Mouse (Mus musculus) cerebellum, adult (tissue): Measurements from ENCODE around the gene Pdcd6.

Experiments used
- ATAC-seq: cut with Nextera tagmentation; 2 replicates; pipeline ENCODE4 v1.9.2; 2017; ENCODE audit warnings: mild to moderate bottlenecking, moderate library complexity, mixed read lengths; ENCODE audit not compliant: insufficient number of reproducible peaks, low FRiP score, low TSS enrichment

Pdcd6 gene

GRCm38 (mm10) chr13:74289646-74290045, 27.7 kb downstream of the Pdcd6 start:
- ATAC-seq, result no peak

DNA sequence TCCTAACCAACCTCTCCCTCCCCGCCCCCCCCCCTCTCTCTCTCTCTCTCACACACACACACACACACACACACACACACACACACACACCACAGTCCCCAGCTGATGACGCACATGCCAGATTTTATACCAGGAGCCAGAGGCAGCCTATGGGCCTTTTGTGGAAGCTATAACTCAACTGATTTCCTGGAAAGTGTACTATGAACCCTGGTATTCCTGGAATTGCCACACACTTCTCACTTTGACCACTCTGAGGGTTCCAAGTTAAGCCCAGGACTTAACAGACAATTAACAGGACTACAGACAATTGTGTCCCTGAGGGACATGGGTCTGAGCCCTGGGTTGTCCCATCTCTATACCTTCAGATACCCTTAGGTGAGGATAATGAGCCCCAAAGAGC, 35.1 kb downstream of the Pdcd6 start:
- ATAC-seq, result no peak

DNA sequence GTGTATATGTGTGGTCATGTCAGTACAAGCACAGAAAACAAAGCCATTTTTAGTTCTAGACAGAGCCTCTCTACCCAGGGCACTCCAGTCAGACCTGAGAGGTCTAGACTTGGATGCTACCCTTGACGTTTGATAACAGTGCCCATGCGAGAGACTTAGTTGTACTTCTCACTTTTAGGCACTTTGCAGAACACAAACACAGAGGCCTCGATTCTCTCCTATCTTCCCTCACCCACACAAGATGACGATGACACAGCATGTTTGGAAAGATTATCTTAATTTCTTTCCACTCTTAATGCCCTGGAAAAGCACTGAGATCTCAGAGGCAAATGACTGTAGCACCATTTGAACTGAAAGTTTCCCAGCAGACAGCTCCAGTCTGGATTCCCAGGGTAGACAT, 41.7 kb downstream of the Pdcd6 start:
- ATAC-seq, result no peak

DNA sequence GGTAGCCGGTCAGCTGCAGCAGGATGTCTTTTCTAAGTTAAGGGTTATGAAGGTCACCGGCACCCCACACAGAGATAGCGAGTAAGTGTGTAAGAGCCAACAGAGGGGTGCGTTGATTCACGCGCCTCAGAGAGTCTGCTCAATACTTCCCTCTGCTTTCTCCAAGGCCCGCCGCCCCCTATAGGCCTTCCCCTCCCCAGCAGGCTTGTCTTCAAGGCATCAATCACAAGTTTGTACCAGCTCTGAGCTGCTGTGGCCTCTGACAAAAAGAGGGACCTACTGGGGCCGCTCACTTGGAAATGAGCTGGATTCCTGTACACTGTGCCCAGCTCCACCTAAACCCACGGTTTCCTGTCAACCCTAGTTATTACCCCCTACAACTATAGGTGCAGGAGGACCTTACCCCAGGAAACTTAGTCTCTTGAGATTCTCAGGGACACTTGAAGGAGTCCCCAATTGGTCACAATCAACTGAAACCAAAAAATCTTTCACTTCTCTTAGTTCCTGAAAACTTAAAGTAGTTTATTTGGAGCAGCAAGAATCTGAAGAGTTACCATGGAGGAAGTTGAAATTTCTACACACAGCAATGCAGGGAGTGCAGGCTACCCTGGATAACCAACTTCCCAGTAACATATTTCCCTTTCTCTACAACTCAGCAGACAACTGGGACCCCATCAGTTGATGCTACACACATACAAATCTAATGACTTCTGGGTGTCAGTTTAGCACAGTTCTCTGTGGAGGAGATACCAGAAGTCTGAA, 57.0 kb downstream of the Pdcd6 start:
- no peak for ATAC-seq

GRCm38 (mm10) chr13:74259460-74260230, 57.7 kb downstream of the Pdcd6 start:
- no peak for ATAC-seq
